Mouse (Mus musculus) cortical plate, adult 2 months (tissue): ENCODE measurements around the gene Prm3.
A peak's percentile ranks its signal among the peaks of the same experiment; 100 is the strongest.

Experiments
- CTCF ChIP-seq: fragments of 200-500 bp; IDR thresholded peaks from 2 replicates; pipeline ENCODE4 v1.5.1; 2011; ENCODE audit warnings: mild to moderate bottlenecking, control low read depth, low read length; ENCODE audit not compliant: insufficient read depth; ENCODE audit errors: extremely low read depth
- POLR2A ChIP-seq: fragments of 200-500 bp; IDR thresholded peaks from 2 replicates; pipeline ENCODE4 v1.6.1; 2011; ENCODE audit warnings: mild to moderate bottlenecking, low read length, control low read depth; ENCODE audit not compliant: insufficient read depth; ENCODE audit errors: extremely low read depth

DNA sequence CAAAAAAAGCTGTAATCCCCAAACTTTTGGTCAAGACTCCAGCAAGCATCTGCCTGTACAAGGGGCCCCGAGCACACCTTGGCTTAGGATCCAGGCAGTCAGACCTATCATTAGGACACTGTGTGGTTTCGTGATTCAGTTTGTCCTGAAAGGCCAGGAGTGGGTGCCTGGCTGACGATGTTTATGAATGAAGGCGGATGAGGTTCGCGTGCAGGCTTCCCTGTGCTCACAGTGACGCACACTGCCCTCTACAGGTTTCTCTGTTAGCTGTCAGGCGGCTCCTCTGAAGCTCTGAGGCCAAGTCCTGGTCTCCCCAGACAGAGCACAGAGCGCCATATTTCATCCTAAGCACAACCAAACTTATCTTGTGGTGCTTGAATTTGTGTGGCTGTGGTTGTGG is 4.4 kb downstream of the Prm3 start:
- TF ChIP-seq POLR2A (no peak), CTCF (peak; percentile 88)
